Mouse (Mus musculus) right cerebral cortex, postnatal 36 days (tissue): Measurements from ENCODE around the gene Mymx.

ENCODE experiments used
- DNase-seq, 2 experiments: peaks; one replicate each; pipeline ENCODE4 v3.0.0; 2022; ENCODE audit warnings: low spot score in 2 of 2, mixed read lengths in 1 of 2

Mymx gene

GRCm38 (mm10) chr17:45572103-45573086, 29.5 kb downstream of the Mymx start:
- DNase-seq, result peak; percentile 64 to 77

DNA sequence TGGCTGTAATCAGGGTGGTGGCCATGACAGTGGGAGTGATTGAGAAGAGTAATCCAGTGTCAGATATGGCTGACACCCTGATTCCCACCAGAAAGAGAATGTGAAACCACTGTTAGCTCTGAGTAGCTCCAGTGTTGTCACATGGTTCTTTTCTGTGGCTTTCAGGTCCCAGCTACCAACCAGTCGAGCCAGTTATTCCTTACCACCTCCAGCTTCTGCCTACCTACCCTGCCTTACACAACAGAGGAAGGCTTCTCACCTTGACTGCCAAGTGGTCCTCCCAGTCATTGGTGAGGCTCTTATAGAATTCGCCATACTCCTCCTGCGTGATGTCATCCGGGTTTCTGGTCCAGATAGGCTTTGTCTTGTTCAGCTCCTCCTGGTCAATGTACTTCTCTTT, 31.9 kb downstream of the Mymx start:
- no peak for DNase-seq

- no peak for DNase-seq
These were observed 32.9 kb downstream of the Mymx start for GRCm38 (mm10) chr17:45568990-45569389.

- no peak for DNase-seq
These were observed 34.7 kb downstream of the Mymx start for GRCm38 (mm10) chr17:45567162-45567601.

DNA sequence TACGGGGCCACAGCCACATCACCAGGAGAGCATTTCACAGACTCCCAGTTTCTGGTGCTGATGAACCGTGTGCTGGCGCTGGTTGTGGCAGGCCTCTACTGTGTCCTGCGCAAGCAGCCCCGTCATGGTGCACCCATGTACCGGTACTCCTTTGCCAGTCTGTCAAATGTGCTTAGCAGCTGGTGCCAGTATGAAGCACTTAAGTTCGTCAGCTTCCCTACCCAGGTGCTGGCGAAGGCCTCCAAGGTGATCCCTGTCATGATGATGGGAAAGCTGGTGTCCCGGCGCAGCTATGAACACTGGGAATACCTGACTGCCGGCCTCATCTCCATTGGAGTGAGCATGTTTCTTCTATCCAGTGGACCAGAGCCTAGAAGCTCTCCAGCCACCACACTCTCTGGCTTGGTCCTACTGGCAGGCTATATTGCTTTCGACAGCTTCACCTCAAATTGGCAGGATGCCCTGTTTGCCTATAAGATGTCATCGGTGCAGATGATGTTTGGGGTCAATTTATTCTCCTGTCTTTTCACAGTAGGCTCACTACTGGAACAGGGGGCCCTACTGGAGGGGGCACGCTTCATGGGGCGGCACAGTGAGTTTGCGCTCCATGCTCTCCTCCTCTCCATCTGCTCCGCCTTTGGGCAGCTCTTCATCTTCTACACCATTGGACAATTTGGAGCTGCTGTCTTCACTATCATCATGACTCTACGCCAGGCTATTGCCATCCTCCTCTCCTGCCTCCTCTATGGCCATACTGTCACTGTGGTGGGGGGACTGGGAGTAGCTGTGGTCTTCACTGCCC, 35.3 kb downstream of the Mymx start:
- no peak for DNase-seq

DNA sequence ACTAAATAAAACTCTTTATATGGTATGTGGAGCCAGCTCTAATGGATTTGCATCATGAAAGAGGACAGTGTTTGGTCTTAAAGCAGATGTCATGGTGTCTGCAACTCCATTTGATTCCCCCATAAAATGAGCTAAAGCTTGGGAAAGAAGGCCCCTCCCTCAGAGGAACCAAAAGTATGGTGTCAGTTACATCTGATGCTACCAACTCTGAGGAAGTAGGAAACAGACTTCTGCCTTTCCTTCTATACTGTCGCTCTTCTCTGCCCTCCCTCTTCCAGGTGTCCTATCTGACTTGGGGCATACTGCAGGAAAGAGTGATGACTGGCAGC, 35.9 kb downstream of the Mymx start:
- DNase-seq, result no peak

GRCm38 (mm10) chr17:45565103-45565502, 36.8 kb downstream of the Mymx start:
- DNase-seq, result no peak

DNA sequence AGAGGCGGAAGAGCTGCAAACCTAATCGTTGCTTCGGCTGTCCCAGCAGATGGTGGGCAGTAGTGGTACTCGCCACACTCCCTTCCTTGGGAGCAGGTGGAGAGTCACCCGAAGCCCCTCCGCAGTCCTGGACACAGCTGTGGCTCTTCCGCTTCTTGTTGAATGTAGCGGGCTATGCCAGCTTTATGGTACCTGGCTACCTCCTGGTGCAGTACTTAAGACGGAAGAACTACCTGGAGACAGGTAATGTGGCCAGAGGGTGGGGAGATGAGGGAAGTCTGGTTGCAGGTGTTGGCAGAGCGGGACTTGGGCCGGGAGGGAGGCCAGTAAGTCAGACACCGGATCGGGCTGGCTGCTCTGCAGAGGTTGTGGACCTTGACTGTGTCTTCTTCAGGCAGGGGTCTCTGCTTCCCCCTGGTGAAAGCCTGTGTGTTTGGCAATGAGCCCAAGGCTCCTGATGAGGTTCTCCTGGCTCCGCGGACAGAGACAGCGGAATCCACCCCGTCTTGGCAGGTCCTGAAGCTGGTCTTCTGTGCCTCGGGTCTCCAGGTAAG, 37.3 kb downstream of the Mymx start:
- DNase-seq, result no peak

- DNase-seq, result peak; percentile 82 to 86
These were observed 38.0 kb downstream of the Mymx start, which contains the start of gene Slc35b2 for GRCm38 (mm10) chr17:45563655-45564530. Slc35b2 (plus strand) TSS chr17:45563874.

- DNase-seq, result no peak
These were observed 38.7 kb downstream of the Mymx start for GRCm38 (mm10) chr17:45563216-45563615.

DNA sequence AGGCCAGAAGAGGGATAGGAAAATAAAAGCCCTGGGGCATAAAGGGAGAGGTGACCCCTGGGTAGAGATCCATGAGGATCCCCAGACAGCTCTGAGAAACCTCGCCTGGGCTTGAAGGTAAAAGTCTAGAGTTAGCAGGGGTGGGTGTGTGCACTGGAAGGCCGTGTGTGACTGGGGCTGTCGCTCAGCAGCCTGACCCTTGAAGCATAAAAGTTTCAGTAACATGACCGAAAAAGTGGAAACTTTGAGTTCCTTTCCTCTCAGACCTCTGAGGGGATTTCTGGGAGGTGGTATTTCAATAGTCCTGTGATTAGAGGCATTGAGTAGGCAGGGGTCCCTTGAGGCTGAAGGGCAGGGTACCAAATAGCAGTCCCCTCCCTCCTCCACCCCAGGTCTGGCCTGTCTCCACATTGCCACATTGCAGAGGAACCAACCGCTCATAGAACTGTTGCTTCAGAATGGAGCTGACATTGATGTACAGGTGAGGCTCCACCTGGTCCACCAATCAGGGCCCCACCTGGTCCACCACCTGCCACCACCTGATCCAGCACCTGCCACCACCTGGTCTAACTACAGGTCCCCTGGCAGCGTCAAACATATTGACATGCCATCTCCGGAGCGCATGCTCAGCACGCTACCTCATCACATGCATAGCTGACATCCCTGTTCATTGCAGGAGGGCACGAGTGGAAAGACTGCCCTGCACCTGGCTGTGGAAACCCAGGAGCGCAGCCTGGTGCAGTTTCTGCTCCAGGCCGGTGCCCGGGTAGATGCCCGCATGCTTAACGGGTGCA, 42.0 kb downstream of the Mymx start:
- DNase-seq, result no peak

DNA sequence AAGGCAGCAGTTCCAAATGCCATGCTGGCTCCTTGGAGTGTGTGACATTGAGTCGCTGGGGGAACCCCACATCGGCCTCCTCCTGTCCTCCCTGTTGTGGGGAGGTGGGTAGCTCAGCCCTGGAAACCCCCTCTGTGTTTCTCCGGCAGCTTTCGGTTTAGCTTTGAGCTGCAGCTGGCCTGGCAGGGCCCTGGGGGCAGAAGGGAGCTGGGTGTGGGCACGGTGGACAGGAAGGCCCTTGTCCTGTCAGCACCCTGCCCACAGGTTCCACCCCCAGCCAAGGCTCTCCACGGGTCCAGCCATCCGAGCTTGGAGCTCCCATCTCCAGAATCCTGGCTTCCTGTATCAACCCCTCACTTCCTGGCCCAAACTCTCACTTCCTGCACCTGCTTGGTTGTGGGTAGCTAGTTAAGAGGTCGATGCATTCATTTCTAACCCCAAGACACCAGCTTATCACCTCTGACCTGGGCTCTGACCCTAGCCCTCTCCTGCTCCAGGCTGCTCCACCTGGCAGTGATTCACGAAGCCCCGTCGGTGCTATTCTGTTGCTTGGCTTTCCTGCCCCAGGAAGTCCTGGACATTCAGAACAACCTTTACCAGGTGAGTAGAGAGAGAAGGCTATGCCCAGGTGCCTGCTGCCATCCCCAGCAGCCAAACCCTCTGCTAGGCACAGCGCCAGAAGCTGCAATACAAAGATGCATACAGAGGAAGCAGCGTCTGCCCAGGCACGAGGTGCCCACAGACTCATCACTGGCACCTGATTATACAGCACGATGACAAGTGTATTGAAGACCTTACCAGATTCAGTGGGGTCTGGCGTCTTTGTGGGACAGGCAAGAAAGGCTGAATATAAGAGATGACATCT, 43.7 kb downstream of the Mymx start:
- no peak for DNase-seq

GRCm38 (mm10) chr17:45557246-45557824, 44.6 kb downstream of the Mymx start:
- DNase-seq, result no peak

GRCm38 (mm10) chr17:45556514-45557245, 45.2 kb downstream of the Mymx start:
- DNase-seq, result no peak

DNA sequence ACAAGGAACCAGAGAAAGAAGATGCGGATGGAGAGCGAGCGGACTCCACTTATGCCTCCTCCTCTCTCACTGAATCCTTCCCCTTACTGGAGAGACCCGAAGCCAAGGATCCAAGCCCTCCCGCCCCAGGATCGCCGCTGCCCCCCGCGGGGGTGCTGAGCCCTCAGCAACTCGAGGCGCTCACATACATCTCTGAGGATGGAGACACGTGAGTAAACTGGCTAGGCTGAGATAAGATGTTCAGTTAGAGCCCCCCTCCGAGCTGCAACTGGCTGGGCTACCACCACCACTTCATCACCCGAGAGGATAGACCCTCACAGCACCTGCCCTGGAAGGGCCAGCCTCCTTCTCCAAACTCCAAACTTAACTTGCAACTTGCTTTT, 45.8 kb downstream of the Mymx start:
- DNase-seq, result no peak

DNA sequence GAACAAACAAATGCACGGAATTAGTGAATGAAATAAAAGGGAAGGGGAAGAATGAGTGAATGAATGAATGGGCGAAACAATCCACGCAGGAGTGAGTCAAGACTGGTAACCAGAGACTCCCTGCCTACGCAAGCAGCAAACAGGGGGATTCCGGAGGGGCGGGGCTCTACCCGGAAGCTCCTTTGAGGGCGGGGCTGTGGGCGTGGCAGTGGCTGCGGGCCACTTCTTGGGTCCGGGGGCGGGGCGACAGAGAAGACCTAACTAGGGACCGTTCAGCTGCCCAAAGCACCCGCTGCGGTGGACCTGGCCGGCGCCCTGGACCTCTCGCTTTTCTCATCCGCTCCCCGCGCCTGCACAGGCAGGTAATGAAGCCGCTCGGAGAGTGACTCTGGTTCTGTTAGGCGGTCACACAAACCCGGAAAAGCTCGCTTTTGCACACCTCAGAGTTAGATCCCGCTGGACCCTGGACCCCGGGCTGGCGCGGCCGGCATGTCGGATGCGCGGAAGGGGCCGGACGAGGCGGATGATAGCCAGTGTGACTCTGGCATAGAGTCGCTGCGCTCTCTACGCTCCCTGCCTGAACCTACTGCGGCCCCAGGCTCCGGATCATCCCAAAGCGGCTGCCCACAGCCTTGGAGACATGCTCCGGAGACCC, 46.3 kb downstream of the Mymx start, which contains the start of gene Nfkbie:
Nfkbie (plus strand) TSS at position 252 of the 655 bp plus-strand sequence.
- DNase-seq, result peak; percentile 82 to 86

DNA sequence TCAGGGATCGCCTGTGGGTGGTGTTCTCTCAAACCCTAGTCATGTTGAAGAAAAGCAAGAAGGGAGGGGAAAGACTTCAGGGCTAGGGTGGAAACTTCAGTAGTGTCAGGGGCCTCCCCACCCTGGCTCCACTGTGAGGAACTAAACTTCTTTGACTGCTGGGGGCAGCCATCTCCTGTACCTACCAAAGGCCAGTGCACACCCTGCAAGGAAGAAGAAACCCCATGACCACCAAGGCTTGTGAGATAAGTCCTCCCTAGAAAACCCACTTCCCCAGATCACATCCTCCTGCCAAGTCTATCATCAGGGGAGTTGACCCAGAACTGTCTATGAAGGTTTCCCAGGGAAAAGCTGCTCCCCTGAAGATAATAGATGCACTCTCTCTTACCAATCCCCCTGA, 47.5 kb downstream of the Mymx start:
- DNase-seq, result no peak

- no peak for DNase-seq
These were observed 48.8 kb downstream of the Mymx start for GRCm38 (mm10) chr17:45553065-45553464.
